Mouse (Mus musculus) urinary bladder, postnatal 14 days (tissue): ENCODE measurements around the gene Fam172a.

Experiments
- DNase-seq: peaks from one replicate; pipeline ENCODE4 v3.0.0; 2021; ENCODE audit warnings: low spot score

The Fam172a gene

GRCm38 (mm10) chr13:78102337-78102736, 400.5 kb downstream of the Fam172a start:
- no peak for DNase-seq

GRCm38 (mm10) chr13:78104851-78105250, 403.0 kb downstream of the Fam172a start:
- DNase-seq: no peak

DNA sequence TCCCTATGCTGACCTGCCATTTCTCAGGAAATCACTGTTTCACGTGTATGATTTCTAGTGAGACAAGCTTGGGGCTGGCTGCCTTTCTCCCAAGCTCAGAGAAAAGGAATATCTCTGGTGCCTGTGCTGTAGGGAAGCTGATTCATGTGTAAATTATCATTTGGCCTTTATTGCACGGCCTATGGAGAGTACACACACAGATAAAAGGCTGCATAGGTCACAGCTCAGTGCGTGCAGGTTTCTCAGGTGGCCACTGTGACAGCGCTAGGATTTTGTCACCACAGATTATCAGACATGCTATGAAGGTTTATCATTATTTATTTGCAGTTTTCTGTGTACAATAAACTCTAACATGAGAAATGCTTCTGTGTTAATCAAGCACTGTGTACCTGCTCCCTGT, 408.8 kb downstream of the Fam172a start:
- DNase-seq: no peak

DNA sequence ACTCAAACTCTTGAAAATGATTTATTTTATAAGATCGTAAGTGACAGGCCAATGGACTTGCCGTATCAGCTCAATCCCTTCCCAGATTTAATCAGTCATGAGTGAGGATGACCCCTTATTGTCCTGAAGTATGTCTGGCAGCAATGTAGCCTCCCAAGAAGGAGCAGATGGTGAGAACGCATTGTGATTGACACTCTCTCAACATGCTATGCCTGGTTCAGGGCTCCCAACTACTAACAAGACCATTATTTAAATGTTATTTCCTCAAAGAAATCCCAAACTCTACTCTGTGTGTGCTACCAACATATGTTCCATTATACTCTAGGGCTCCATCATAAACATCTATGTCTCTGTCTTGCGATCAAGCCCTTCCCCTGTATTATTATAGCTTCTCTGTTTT, 412.1 kb downstream of the Fam172a start:
- DNase-seq: no peak

DNA sequence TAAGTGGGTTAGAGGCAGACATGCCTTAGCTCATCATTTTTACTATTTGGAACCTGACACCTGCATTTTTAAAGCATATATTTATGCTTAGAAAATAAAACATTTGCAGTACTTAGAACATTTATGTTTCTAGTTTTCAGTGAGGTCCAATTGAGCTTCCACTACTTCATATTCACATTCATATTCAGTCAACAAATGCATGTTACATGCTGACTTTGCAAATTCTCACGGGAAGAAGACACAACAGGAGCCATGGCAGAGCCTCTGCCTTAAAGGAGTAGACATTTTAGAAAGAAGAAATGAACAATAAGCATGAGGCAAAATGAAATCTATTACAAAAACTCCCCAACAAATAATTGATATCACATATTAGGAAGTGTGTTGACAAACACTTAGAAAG, 416.9 kb downstream of the Fam172a start:
- DNase-seq: no peak

GRCm38 (mm10) chr13:78121991-78122390, 420.2 kb downstream of the Fam172a start:
- no peak for DNase-seq

DNA sequence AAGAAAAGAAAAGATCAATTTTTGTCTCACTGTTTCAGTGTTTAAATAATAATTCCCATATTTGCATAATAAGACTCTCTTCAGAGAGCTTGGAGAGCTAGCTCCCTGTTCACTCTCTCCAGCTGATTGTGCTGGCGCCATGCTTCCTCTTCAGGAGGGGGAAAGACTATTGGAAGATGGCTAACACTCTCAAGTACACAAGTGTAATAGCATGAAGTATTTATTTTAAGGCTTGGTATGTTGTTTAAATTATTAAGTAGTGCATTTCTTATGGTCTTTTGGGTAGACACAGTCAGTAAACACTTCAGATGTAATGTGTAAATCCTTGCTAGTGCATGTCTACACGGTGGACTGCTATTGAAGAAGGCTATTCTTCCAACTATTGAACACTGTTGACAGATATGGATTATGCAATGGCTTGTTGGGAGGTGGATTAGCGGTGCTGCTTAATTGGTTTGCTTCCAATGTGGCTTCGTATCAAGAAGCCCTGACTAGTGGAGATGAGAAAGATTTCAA, 422.1 kb downstream of the Fam172a start:
- DNase-seq: no peak

DNA sequence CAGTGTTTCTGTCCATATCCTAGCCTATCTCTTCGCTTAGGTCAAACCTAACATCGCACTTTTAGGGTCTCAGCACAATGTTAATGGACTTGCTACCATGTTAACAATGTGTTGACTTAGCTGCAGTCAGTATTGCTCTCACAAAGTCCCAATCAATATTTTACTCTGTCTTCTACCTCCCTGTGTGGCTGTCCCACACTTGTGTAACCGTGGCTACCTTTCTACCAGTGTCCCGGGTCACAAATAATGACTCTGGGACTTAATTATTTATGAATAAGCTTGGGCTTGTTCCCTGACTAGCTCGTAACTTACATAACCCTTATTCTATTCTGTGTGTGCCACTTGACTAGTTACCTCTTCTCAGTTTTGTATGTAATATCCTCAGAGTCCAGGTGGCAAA, 455.6 kb downstream of the Fam172a start:
- no peak for DNase-seq

- no peak for DNase-seq
These were observed 460.3 kb downstream of the Fam172a start for GRCm38 (mm10) chr13:78162149-78162548.

- DNase-seq: peak; percentile 67
These were observed 461.5 kb downstream of the Fam172a start for GRCm38 (mm10) chr13:78163087-78163958.

DNA sequence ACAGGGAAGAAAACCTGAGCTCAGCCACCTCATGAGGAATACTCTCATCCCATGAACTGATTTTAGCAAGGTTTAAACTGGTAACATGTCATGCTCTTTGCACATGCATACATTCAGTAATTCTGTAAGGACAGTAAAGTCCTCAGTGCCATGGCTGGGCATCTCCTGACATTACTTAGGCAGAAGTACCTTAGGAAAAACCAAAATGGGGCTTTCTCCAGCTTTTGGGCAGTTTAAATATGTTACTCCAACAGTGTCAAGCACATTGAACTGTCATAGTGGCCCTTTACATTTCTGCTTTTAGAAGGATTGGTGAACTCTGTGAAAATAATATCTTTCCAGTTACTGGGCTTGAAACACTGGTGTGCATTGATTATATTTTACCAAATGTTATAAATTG, 463.1 kb downstream of the Fam172a start:
- no peak for DNase-seq

DNA sequence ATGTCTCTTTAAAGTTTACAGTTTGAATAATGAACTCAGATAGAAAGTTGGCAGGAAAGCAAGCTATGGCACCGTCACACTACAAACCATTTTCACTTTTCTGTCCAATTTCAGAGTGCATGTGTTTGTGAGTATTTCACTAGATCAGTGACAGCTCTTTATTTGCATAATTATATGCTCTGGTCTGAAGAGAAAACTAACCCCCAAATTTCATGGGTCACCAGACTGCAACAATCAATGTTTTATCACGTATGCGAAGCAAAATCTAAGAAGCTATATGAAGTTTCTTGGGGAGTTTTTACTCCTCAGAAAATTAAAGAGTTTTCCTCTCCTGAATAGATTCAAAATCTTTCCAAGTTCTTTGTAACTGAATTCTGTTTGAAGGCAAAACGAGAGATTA, 466.3 kb downstream of the Fam172a start:
- DNase-seq: no peak

GRCm38 (mm10) chr13:78171320-78171719, 469.5 kb downstream of the Fam172a start:
- peak; percentile 26 for DNase-seq

DNA sequence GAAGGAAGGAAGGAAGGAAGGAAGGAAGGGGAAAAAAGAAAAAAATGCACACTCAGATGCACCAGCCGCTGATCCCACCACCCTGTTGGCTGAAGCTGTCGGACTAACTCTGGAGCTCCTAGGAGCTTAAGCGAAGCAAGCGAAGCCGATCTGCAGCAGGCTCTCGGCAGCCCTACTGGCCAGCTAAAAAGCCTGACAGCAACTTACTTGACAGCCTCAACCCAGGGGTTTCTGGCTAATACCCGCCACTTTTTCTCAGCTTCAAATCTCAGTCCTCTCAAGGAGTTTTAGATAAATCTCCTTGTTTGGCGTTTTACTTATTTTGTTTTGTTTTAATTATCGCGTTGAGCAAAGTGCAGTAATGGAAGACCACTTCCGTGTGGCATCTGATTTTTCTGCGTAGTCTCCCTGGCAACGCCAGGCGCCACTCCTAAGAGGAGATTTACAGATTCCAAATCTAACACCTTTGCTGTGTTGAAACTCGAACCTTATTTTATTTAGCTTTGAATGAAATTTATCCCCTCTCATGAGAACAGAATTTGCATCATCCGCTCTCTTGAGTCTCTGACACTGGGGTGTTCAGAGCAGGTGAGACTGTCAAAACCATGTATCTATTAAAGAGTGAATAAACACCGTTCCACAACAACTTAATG, 470.3 kb downstream of the Fam172a start:
- no peak for DNase-seq

DNA sequence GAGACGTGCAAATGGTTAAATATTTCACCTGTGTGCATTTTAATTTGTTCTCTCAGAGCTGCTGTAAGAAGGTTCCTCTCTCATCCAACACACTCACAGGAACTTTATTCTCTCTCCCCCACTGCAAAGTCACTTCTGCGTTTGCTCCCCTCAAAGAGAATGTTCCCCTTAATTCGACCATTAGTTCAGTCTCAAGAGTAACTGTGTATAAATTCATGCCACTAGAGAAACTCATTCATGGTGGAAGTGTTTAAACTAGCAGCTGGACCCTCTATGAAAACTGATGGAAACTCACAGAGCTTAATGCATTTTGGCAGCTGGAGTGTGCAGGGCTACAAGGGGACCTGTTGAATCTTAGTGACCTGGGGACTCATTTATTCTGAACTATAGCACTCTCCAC, 471.0 kb downstream of the Fam172a start:
- DNase-seq: no peak

DNA sequence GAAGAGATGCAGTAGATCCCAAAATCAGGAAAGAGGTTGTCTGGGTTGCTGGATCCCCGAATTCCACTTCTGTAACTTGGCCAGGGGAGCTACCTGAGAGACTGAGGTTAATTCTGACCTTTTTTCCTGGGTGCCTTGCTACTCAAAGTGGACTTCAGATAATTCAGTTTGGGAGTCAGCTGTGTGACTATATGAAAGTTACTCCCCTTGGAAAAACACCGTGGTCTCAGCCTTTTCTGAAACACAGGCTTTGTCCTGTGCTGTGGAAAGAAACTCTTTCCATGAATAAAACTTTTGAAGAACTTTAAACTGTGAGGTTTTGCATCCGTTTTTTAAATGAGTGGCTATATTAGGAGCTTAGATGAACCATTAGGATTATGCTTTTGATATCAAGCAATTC, 472.4 kb downstream of the Fam172a start:
- DNase-seq: no peak

- DNase-seq: no peak
These were observed 473.1 kb downstream of the Fam172a start for GRCm38 (mm10) chr13:78174891-78175290.

- DNase-seq: no peak
These were observed 474.1 kb downstream of the Fam172a start for GRCm38 (mm10) chr13:78175821-78176380.

DNA sequence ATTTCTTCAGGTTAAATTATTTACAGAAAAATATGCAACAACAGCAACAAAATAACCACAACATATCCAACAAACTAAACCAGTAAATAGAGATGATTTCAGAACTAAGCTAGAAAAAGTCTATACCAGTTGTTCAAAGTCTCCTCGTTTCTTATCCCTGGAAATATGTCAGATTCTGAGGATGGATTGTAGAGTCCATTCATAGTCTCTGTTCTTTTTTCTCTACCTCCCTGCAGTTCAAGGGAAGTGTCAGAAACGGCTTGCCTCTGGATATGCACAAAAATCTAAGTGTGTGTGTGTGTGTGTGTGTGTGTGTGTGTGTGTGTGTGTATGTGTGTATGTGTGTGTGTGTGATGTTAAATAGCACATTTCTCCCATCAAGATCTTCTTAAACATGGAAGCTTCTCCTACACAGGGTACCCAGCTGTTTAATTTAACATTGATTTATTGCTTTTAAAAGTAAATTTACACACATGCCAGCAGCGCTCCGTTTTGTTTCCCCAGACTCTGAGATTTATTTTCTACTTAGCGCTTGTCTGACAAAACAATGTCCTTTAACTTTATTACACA, 475.6 kb downstream of the Fam172a start:
- DNase-seq: no peak

DNA sequence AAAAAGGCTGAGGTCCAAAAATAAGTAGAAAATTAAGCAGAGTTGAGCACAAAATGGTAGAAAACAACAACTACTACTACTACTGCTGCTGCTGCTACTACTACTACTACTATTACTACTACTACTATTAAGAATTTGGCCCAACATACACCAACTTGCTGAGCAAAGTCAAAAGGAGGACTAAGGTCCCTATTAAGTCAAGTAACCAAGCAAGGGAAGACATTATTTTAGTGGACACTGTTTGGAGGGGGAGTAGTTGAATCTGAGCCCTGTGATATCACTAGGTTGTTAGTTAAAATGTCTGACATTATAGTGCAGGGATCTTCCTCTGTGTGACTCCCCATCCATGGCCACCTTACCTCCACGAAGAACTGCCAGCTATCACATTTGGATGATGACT, 476.2 kb downstream of the Fam172a start:
- no peak for DNase-seq

DNA sequence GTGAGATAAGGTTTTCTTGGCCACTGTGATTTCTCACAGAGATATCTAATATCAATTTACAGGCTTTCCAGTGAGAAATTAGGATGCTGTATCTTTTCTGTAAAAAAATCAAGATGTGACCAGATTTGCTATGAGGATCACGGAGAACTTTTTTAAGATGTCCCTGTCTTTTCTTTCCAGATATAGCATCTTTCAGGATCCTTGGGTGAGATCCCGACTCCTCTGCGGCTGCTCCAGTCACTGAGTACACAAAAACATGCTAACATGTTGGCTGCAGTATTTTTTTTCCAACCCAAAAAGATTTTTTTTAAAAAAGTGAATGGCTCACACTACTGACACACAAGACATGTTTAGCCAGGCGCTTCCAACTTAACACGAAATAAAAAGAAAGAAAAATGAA, 476.9 kb downstream of the Fam172a start:
- DNase-seq: no peak

DNA sequence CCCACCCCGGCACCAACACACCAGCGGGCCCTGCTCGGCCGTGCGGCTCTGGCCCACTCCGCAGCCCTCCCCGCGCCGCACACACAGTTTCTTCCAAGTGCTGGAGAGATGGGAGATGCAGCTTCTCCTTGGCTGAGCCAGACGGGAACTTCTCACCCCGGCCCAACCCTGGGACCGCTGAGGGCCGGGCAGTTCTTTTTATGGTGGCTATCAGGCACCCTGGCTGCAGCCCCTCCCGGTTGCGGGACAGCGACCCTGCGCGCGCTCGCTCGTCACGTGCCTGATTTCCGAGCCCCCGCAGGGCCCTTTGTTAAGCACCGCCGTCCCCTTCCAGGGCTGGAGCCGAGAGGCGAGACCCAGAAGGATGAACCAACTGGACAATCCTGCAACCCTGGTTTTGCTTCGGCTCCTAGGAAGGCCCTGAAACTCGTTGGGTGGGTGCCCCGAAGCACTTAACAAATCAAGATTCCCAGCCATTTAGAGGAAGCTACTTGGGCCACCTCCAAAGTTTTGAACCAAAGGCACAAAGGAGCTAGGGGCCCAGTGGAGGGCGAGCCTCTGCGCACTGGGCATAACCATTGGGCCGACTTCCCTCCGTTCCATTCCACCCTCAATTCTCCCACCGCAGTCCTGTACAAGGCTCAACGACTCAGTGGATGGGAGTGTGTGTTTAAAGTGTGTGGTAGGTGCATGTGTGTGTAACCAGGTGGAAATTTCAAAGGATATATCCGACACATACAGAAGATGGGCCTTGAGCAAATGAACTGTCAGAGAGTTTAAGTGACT, 477.7 kb downstream of the Fam172a start:
- no peak for DNase-seq
